Mouse (Mus musculus) limb, embryonic 13.5 days (tissue): ENCODE measurements at regions not wholly inside any gene's neighbourhood (a gene's known extent, or its start where the extent isn't known, plus 50 kb on each side); places are given as distances from the start of the nearest gene placed in this dataset.
A peak's percentile ranks its signal among the peaks of the same experiment; 100 is the strongest.

Experiments used
- ATAC-seq: fragments of 200-750 bp; cut with Nextera tagmentation; 2 replicates; pipeline ENCODE4 v1.8.0; 2017; ENCODE audit warnings: low read depth, moderate number of reproducible peaks, moderate TSS enrichment; ENCODE audit not compliant: low FRiP score
- H3K27ac ChIP-seq: fragments of 300-500 bp; sonication (generic); 2 replicates; pipeline ENCODE4 v1.5.1; 2015; ENCODE audit warnings: inconsistent platforms, mild to moderate bottlenecking, moderate library complexity
- H3K27me3 ChIP-seq: fragments of 300-500 bp; sonication (generic); 2 replicates; pipeline ENCODE4 v1.6.1; 2015; ENCODE audit warnings: mild to moderate bottlenecking, inconsistent platforms
- H3K36me3 ChIP-seq: fragments of 300-500 bp; sonication (generic); 2 replicates; pipeline ENCODE4 v1.6.1; 2015; ENCODE audit warnings: inconsistent platforms, mild to moderate bottlenecking, moderate library complexity
- H3K4me1 ChIP-seq: fragments of 300-500 bp; sonication (generic); 2 replicates; pipeline ENCODE4 v1.6.1; 2015; ENCODE audit warnings: inconsistent platforms
- H3K4me2 ChIP-seq: fragments of 300-500 bp; sonication (generic); replicated peaks from 2 replicates; pipeline ENCODE4 v1.6.1; 2015; ENCODE audit warnings: inconsistent platforms, mild to moderate bottlenecking, moderate library complexity
- H3K4me3 ChIP-seq: fragments of 300-500 bp; sonication (generic); 2 replicates; pipeline ENCODE4 v1.5.1; 2015; ENCODE audit warnings: moderate library complexity, mild to moderate bottlenecking, inconsistent platforms
- H3K9ac ChIP-seq: fragments of 300-500 bp; sonication (generic); 2 replicates; pipeline ENCODE4 v1.6.1; 2015; ENCODE audit warnings: mild to moderate bottlenecking, inconsistent platforms
- H3K9me3 ChIP-seq: fragments of 300-500 bp; sonication (generic); 2 replicates; pipeline ENCODE4 v1.6.1; 2016; ENCODE audit warnings: inconsistent platforms
- WGBS: fragments of 180-500 bp; shearing (Covaris S2); methylation state at CpG from one replicate; pipeline ENCODE4 v1.1.7; 2015; 5-methylcytosine and 5-hydroxymethylcytosine counted together

DNA sequence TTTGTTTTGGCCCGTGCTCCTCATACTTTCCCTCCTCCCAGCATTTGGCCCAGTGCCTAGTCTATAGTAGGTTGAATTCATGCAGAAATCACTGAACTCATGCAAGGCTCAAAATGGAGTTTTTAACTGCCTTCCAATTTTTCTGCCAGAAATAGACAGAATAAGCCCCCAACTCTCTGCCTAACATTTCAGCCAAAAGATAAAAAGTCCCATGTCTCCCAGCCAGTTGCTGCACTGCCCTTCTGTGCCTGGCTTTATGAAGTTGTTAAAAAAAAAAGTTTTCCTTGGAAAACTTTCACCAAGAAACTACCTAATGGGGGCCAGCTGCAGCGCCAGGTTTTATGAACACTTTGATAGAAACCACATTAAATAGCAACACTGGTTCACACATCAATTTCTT is 222.0 kb downstream of the Zic3 start:
- H3K4me1 ChIP-seq, result no peaks in the 10 kb centered on the region; the same call in 1 of the 2 replicates
- H3K9ac ChIP-seq, result no peak overlapping the region
- ATAC-seq, result peak; percentile 73; the same call in 1 of the 2 replicates
- no peaks in the 10 kb centered on the region for H3K9me3 ChIP-seq
- no peaks in the 10 kb centered on the region for H3K36me3 ChIP-seq
- peak overlapping the region; percentile 52; the same call in 1 of the 2 replicates for H3K27ac ChIP-seq
- H3K4me3 ChIP-seq, result no peak overlapping the region
- 32% methylated on average over 2 of the region's 2 CpGs for WGBS
- H3K4me2 ChIP-seq, result peak overlapping the region; percentile 5; the same call in 1 of the 2 replicates
- no peaks in the 10 kb centered on the region for H3K27me3 ChIP-seq

DNA sequence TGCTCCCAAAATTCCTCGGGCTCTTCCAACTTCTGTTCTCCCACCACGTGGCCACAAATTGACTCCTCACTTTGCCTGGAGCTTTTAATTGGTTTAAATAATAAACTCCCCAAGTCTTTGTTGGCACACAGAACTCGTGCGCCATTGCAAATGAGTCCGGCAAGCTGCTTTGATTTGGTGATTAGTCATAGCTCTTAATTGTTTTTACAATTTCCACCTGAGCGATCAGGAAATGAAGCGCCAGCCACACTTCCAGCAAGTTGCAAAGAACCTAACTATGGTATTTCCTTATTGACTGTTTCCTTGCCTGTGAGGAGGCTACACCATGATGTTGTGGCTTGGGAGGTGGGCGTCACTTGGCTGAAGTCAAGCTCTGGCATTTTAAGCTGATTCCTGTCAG is 233.5 kb downstream of the Zic3 start:
- Histone ChIP-seq H3K36me3 (no peaks in the 10 kb centered on the region), H3K9ac (no peak overlapping the region), H3K27me3 (no peaks in the 10 kb centered on the region), H3K4me2 (peak overlapping the region; percentile 23; the same call in 1 of the 2 replicates), H3K9me3 (no peaks in the 10 kb centered on the region), H3K27ac (no peak overlapping the region), H3K4me3 (no peak overlapping the region), H3K4me1 (no peaks in the 10 kb centered on the region)
- WGBS, result 30% methylated on average over 8 of the region's 8 CpGs
- ATAC-seq, result no peak

DNA sequence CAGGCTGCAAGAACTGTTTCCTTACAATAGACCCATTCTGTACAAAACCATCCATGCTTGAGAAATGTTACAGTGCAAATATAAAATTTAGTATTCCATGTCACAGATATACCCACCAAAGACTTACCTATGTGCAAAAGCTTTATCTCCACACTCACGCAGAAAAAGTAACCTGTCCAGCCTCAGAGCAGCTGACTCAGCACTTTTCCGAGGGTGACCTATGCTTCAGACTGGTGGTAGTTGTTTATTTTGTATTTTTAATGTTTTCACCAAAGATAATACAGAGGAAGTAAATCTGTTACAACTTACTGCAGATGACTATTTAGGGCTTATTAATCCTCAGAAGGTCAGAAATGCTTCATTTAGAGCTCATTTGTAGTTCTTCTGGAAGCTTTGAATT is 260.4 kb downstream of the Zic3 start:
- Histone ChIP-seq H3K27ac (no peak overlapping the region), H3K4me1 (no peaks in the 10 kb centered on the region), H3K36me3 (no peaks in the 10 kb centered on the region), H3K9ac (no peak overlapping the region), H3K4me2 (no peak overlapping the region), H3K4me3 (no peak overlapping the region), H3K27me3 (0 out of 2 replicates have a peak, but pooled peaks cover 4% of the 10 kb centered on the region), H3K9me3 (no peaks in the 10 kb centered on the region)
- ATAC-seq, result no peak
- WGBS, result 95% methylated on average over 2 of the region's 2 CpGs

DNA sequence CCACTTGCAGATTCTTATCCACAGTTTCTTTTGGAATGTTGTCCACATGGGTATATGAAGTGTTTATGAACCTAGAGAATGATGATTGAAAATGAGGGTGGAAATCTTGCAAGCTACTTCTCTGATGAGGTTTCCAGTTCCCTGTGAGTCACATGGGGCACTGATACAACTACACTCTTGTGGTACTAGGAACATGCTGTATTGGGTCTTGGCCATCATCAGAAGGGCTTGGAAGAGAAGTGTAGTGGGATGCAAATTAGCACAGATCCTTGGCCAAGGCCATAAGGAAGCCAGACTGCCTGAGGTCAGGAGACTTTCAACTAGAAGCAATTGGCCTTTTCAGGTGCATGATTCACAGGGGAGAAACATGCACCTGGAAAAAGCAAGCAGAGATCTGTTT is 300.3 kb downstream of the Zic3 start:
- Histone ChIP-seq H3K9ac (no peak overlapping the region), H3K27me3 (no peaks in the 10 kb centered on the region), H3K4me1 (no peaks in the 10 kb centered on the region), H3K4me2 (no peak overlapping the region), H3K27ac (no peak overlapping the region), H3K9me3 (no peaks in the 10 kb centered on the region), H3K36me3 (no peaks in the 10 kb centered on the region), H3K4me3 (no peak overlapping the region)
- ATAC-seq, result peak; percentile 73

DNA sequence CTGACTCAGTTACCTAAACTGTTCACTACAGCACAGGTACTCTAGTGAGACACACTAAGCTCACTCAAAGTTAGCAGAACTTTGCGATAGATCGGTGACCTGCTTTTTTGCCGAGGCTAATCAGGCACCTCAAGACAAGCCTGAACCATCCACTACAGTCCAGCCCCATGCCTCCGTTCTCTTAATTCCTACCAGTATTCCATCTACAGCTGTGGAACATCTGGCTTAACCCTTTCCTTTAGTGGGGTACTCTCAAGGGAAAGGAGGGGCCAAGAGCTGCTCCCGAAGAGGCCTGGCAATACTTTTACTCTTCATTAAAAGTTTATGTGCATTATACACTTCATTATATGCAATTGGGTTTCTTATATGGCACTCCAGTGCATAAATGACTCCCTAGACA is 329.1 kb downstream of the Zic3 start:
- WGBS, result 50% methylated on average over 5 of the region's 5 CpGs
- H3K27ac ChIP-seq, result no peak overlapping the region
- peak; percentile 72; the same call in 1 of the 2 replicates for ATAC-seq
- H3K4me3 ChIP-seq, result no peak overlapping the region
- H3K4me1 ChIP-seq, result no peaks in the 10 kb centered on the region
- H3K9ac ChIP-seq, result no peak overlapping the region
- H3K36me3 ChIP-seq, result no peaks in the 10 kb centered on the region
- H3K27me3 ChIP-seq, result no peaks in the 10 kb centered on the region
- H3K4me2 ChIP-seq, result no peak overlapping the region
- H3K9me3 ChIP-seq, result no peaks in the 10 kb centered on the region

DNA sequence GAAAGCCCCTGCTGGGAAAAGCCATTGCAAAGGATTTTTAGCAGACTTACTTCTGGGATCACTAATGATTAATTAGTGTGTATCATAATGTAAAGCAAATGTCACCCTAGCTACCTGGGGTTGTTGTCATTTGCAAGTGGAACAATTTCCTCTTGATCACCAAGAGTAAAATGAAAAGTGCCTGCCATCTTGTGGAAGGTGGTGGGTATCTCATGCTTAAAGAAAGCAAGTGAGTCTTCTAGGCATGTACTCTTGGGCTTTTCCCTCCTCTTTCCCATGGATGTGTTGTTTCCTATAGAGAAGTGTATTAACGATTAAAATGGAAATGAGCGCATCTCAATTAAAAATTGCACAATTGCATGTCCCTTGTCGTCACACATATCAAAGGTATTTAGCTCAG is 355.4 kb downstream of the Zic3 start:
- ATAC-seq, result peak; percentile 15; the same call in 1 of the 2 replicates
- Histone ChIP-seq H3K4me3 (no peak overlapping the region), H3K4me1 (no peaks in the 10 kb centered on the region), H3K9ac (no peak overlapping the region), H3K36me3 (no peaks in the 10 kb centered on the region), H3K9me3 (no peaks in the 10 kb centered on the region), H3K27me3 (no peaks in the 10 kb centered on the region), H3K27ac (no peak overlapping the region), H3K4me2 (no peak overlapping the region)
- WGBS, result 70% methylated on average over 3 of the region's 3 CpGs
